15 mouse cellular contexts compared by ENCODE assay signal in the genomic region with DNA sequence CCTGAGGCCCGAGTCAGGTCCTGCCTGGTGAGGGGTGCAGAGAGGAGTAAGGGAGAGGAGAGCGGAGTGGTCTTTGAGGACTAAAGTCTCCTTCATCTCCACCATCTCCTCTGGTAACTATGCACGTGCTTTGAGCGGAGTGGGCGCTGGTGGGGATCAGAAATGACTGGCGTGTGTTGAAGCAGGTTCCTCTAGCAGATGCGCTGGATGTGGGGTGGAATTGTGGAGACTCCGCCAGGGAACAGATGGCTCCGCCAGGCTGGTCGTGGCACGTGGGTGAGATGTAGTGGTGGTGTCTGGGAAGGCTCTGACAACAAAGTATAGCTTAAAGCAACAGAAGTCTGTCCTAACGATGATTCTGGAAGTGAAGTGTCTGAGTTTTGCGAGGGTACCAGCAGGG.
DNase-seq lines count a peak whose midpoint lies in the region; ATAC-seq lines count a peak whose summit lies in the region.
"Had no signal": no experiment of that assay in that cellular context is flagged by ENCODE, and none has a peak within 500 bp of the region (broad histone marks: within the 10 kb centered on the region; RNA-seq: fewer than 3 reads in every experiment).

No protein-coding gene starts in this region.

- no peak for DNase-seq in forebrain, embryonic 10.5 days (ENCODE audit: extremely low spot score, low spot score)
- peak; percentile 89 to 92 for DNase-seq in frontal cortex, postnatal 36 days (ENCODE audit: low spot score in 2 of 2)
- DNase-seq in left cerebral cortex, adult 11 months (ENCODE audit: low spot score) = peak; percentile 68
- peak; percentile 81 to 87 for DNase-seq in right cerebral cortex, postnatal 10 days (ENCODE audit: low spot score in 2 of 2)
- no peak for DNase-seq in lung, postnatal 14 days
- DNase-seq in midbrain, embryonic 11.5 days (ENCODE audit: low spot score, missing footprints) = no peak
- DNase-seq: adrenal gland, postnatal 10 days; cerebellum, adult 2 months; embryo, embryonic 11 days; midbrain, embryonic 14.5 days; thymus, postnatal 14 days had no signal

- H3K9ac ChIP-seq in forebrain, embryonic 12.5 days = no peak overlapping the region
- H3K9ac ChIP-seq in midbrain, embryonic 11.5 days (ENCODE audit: low read length) = no peak overlapping the region

- WGBS in forebrain, embryonic 12.5 days = 86% methylated on average over 13 of the region's 13 CpGs
- WGBS in forebrain, embryonic 10.5 days = 94% methylated on average over 13 of the region's 13 CpGs
- 96% methylated on average over 13 of the region's 13 CpGs for WGBS in midbrain, embryonic 11.5 days

- peaks cover 2% of the 10 kb centered on the region; the same call in 1 of the 2 replicates for H3K27me3 ChIP-seq in forebrain, embryonic 12.5 days
- peaks cover 35% of the 10 kb centered on the region for H3K27me3 ChIP-seq in forebrain, embryonic 10.5 days (ENCODE audit: poor library complexity, severe bottlenecking)
- H3K27me3 ChIP-seq in midbrain, embryonic 11.5 days (ENCODE audit: control insufficient read depth, insufficient read depth, low read length) = no peaks in the 10 kb centered on the region

- H3K4me3 ChIP-seq in forebrain, embryonic 12.5 days (replicated peaks) = no peak overlapping the region
- H3K4me3 ChIP-seq in forebrain, embryonic 10.5 days = no peak overlapping the region
- no peak overlapping the region for H3K4me3 ChIP-seq in midbrain, embryonic 11.5 days (ENCODE audit: low read depth, low read length)

- H3K27ac ChIP-seq in forebrain, embryonic 12.5 days = no peak overlapping the region
- no peak overlapping the region for H3K27ac ChIP-seq in forebrain, embryonic 10.5 days
- H3K27ac ChIP-seq in midbrain, embryonic 11.5 days (ENCODE audit: low read depth, low read length) = no peak overlapping the region
- H3K27ac ChIP-seq: kidney, postnatal 0 days had no signal

- peaks cover 27% of the 10 kb centered on the region for H3K4me1 ChIP-seq in forebrain, embryonic 12.5 days
- H3K4me1 ChIP-seq in forebrain, embryonic 10.5 days = peaks cover 39% of the 10 kb centered on the region
- peaks cover 6% of the 10 kb centered on the region for H3K4me1 ChIP-seq in midbrain, embryonic 11.5 days (ENCODE audit: control insufficient read depth, insufficient read depth, low read length)

- H3K4me2 ChIP-seq in forebrain, embryonic 12.5 days = no peak overlapping the region
- no peak overlapping the region for H3K4me2 ChIP-seq in midbrain, embryonic 11.5 days

- H3K9me3 ChIP-seq in forebrain, embryonic 12.5 days = no peaks in the 10 kb centered on the region
- no peaks in the 10 kb centered on the region for H3K9me3 ChIP-seq in forebrain, embryonic 10.5 days
- H3K9me3 ChIP-seq in midbrain, embryonic 11.5 days (ENCODE audit: control insufficient read depth, low read length) = no peaks in the 10 kb centered on the region

- ATAC-seq in forebrain, embryonic 12.5 days (ENCODE audit: low FRiP score) = 0 out of 2 replicates have a peak, but pooled peaks have one; percentile 37
- ATAC-seq in granulocyte monocyte progenitor cell, adult 5-6 weeks (replicated peaks; ENCODE audit: poor library complexity, severe bottlenecking) = no peak
- no peak for ATAC-seq in midbrain, embryonic 11.5 days (ENCODE audit: low FRiP score)
- ATAC-seq: lung, postnatal 0 days had no signal

- no peaks in the 10 kb centered on the region for H3K36me3 ChIP-seq in forebrain, embryonic 12.5 days (replicated peaks)
- 0 out of 2 replicates have a peak, but pooled peaks cover 4% of the 10 kb centered on the region for H3K36me3 ChIP-seq in forebrain, embryonic 10.5 days (replicated peaks)
- H3K36me3 ChIP-seq in midbrain, embryonic 11.5 days (ENCODE audit: control insufficient read depth, insufficient read depth, low read length) = no peaks in the 10 kb centered on the region

Comparison
In these comparisons a context has a peak if more than half of its experiments do, and no peak if none do; other contexts are left out.
1. DNase-seq: peak in frontal cortex, postnatal 36 days (2 of 2), left cerebral cortex, adult 11 months (single experiment) and right cerebral cortex, postnatal 10 days (2 of 2); none in forebrain, embryonic 10.5 days (single experiment), lung, postnatal 14 days (single experiment) and midbrain, embryonic 11.5 days (single experiment).